Mouse (Mus musculus) left cerebral cortex, postnatal 14 days (tissue): ENCODE results near the gene Ddr1. TPM values are rescaled to one million over a fixed set of nuclear protein-coding genes. Genes with fewer than 3 reads are reported as not detected.

Experiments used
- DNase-seq, 2 experiments: peaks; one replicate each; pipeline ENCODE4 v3.0.0; 2021 to 2022; ENCODE audit warnings: low spot score in 2 of 2, mixed read lengths in 1 of 2
- intact Hi-C: fragments of 180-260 bp; cut with DNase I; formaldehyde crosslinking; loops from one replicate; pipeline ENCODE4 v1.15.1; 2025
- total RNA-seq, 2 experiments: library from RNA; stranded (reverse); gene quantifications; 2 replicates each; pipeline ENCODE4 v1.2.3; 2021

The Ddr1 gene
- total RNA-seq, 2 experiments from 2014 or later: 46.1 to 52.8 TPM

DNA sequence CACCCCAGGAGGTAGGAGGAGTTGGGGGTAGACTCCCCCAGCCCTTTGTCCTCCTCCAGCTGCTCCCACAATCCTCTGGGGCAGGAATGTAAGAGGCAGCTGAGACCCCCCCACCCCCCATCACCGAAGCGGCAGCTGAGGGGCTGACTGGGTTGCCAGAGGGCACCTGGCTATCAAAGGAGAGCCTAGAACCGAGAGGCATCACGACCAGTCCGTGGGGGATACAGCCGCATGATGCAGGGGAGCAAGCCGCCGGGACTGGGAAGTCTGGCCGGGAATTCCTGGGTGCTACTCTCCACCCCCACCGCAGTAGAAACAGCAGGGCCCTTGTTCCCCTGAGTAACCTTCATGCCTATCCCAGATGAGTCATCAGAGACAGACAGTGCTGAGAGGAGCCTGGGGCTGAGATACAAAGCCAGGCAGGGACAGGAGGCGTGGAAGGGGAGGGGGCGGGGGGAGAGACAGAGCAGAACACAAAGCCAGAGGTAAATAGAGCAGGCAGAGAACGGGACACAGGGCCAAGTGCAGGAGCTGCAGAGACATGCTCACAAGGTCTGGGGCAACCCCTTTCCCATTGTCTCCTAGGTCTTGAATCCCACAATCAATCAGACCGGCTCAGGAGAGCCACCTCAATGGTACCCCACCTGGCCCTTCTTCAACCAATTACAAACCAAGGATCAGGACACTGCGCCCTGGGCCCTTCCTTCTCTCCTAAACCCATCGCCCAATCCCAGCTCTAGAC, 6.5 kb downstream of the Ddr1 start:
- intact Hi-C loops: loop anchor here (5.0 kb wide), 1 partner anchor 39 kb away; no protein-coding TSS in a partner anchor
- DNase-seq: peak; percentile 42 to 78

DNA sequence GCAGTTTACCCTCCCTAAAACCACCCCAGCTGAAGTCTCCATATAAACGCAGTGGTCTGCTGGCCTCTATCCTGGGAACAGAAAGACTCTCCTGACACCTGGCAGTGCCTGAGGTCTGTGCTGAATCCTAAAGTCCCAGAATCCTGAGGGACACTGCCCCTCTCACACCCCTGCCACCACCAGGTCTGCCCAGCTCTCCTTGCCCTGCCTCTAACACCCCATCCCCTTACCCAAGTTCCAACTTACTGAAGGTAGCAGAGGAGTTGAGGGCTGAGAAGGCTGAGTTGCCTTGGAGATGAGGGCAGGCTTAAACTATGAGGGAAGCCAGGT, 7.0 kb downstream of the Ddr1 start:
- intact Hi-C loops: loop anchor here (5.0 kb wide), 1 partner anchor 40 kb away; no protein-coding TSS in a partner anchor
- no peak for DNase-seq

DNA sequence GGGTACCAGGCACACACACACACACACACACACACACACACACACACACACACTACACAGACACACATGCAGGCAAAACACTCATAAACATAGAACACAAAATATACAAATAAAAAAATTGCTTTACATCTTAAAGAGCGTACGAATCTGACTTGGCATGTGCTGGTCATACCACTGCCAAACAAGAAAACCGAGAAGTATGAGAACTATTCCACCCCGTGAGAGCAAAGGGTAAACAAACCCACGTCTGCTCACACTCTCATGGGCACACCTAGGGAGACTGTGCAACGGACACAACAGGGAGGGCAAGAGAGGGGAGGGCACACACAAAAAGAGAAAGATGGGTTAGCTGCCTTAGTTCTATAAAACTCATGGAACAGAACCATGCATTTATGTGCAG, 7.7 kb downstream of the Ddr1 start:
- intact Hi-C loops: loop anchor here (5.0 kb wide), 1 partner anchor 41 kb away; no protein-coding TSS in a partner anchor
- DNase-seq: no peak

DNA sequence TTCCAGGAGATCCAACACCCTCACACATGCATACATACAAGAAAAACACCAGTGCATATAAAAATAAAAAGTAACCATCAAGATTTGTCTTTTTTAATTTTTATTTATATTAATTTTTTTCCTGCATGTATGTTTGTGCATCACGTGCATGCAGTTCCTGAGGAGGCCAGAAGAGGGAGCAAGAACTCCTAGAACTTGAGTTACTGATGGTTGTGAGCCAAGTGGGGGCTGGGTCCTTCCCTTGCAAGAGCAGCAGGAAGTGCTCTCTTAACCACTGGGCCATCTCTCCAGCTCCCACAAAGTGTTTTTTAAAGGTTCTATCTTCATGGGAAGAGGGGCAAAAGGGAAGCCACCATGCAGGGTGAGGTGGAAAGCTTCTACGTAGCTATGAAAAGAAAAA, 9.1 kb downstream of the Ddr1 start:
- DNase-seq: peak in 1 of 2 experiments; percentile 85
- intact Hi-C loops: loop anchor here (5.0 kb wide), 1 partner anchor 42 kb away; no protein-coding TSS in a partner anchor

DNA sequence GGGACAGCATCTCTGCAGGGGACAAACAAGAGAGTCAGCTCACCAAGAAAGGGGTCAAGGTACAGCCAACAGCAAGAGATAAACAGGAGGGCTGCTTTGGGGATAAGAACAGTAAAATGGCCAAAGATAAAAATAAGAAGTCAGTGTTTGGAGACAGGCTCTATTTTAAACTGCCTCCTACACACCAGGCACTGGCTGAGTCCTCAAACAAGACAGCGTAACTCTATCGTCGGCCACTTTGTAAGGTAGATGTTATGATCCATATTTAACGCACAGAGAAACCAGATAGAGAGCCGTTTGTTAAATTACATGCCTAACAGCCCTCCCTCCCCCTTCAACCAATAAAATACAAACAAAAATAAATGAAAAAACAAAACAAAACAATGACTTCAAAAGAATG, 10.5 kb downstream of the Ddr1 start:
- intact Hi-C loops: no loop called here
- no peak for DNase-seq

DNA sequence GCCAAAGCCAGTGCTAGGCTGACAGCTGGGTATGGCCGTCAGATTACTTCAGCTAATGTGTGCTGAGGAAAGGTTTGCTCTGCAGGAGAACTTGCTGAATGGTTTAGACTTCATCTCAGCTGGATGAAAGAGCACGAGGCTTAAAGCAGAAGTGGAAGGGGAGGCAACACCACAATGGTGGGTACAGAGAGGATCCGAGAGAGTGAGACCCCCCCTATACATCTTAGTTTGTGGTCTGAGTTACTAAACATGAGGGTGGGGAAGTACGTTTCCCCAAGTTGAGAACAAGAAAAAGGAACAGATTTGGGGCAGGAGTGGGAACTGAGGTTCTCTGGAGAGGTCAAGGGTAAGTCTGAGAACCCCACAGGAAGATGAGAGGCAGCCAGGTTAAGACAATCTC, 12.1 kb downstream of the Ddr1 start:
- no peak for DNase-seq
- intact Hi-C loops: no loop called here

DNA sequence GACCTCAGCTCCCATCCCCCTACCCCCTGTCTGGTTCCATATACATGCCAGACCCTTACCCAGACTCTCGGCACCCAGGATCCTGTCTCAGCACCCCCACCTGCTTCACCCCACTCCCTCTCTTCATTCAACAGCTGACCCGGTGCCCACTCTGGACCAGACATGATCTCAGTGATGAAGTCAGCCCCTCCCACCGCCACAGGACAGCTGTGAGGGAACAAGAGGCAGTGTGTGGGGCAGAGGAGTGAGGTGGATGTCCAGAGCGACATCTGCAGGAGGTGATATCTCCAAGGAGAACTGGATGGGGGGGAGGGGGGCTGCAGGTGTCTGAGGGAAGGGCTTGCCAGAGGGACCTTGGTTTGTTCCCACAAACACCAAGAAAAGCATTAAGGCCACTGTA, 12.6 kb downstream of the Ddr1 start:
- intact Hi-C loops: no loop called here

DNA sequence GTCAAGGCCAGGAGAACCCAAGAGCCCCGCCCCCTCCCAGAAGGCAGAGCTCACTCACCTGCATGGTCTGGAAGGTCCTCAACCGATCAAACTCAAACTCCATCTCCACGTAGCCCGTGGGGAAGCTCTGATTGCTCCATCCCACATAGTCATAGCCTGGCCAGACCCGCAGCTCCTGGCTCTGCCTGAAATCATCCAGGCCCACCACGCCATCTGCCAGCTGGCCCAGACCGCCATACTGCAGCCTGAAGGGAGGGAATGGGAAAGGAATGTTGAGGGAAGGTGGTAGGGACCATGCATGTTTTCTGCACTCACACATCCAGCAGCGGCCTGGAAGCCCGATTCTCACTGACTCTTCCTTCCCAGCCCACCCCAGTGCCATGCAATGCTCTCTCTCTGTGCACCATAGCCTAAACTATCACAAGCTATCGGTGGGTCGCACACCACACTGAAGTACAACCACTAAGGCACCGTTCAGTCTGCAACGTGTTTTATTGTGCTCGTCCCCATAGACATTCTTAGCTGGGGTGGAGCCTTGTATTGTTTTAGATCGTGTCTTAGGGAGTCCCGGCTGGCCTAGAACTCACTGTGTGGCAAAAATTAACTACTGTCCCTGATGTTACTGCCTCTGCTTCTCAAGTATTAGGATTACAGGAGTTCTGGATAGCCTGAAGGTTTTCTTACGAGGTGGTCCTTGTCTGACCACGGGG, 14.3 kb downstream of the Ddr1 start:
- no peak for DNase-seq
- intact Hi-C loops: no loop called here

More for the DNA sequence above, 12.6 kb downstream of the Ddr1 start:
- DNase-seq: no peak

DNA sequence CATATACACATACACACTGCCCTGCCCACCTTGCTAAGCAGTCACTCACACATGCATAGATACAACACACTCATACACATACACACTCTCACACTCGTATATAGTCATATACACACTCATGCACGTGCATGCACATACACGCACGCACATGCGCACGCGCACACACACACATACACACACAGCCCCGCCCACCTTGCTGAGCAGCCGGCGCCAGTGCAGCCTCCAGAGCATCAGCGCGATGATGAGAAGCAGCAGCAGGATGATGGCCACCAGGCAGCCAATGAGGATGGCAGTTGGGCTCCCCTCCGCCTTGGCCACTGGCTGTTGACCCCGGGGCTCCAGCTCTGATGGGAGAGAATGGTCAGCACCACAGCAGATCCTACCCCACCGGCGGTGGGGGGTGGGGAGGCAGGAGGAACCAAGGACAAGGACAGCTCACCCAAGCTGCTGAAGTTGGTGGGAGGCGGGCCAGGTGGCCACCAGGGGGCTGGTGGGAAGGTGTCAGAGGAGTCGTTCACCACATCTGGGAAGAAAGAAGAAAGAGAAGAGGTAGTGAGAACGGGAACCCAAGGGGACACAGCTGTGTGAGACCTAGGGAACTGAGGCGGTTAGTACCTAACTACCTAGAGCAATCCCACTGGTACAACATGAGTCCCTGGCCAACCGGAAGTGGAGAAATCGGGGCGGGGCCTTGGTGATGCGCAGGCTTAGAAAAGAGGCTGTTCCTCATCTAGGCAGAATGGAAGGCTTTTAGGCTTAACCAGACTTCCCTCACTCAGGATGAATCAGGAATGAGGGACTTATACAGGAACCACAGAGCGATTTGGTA, 15.9 kb downstream of the Ddr1 start:
- intact Hi-C loops: no loop called here
- no peak for DNase-seq

DNA sequence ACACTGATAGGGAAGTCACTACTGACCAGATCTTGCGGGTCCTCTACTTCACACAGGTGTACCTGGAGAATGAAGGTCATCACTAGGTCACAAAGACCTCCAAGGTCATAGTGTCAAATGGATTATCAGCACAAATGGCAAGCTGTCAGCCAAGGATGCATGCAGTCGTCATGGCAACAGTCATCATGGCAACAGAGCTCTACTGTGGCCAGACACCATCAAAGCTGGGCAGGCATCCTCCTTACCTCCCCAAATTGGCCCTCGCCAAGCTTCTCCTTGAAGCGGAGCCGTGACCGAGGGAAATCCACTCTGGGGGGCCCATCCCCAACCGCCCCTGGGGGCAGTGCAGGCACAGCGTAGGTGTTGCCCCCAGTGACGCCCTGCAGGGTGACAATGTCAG, 19.4 kb downstream of the Ddr1 start:
- intact Hi-C loops: no loop called here
- DNase-seq: no peak

DNA sequence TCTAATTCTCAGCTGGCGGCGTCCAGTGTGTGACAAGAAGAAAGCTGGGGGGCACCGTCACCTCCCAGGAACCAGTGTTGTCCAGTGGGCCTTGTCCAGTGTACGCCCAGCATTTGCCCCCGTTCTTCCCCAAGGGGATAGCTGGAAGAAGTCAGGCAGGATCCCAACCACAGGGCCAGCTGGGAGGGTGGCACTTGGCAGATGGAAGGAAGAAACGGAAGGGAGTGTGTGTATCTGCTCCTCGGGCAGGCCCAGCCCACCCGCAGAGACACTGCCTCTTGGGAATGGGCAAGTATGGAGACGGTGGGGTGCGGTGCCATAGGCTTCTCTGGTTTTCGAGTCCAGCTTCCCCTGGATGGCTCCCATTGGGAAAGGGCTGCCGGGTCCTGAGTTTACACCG, 22.4 kb downstream of the Ddr1 start:
- DNase-seq: no peak
- intact Hi-C loops: no loop called here

DNA sequence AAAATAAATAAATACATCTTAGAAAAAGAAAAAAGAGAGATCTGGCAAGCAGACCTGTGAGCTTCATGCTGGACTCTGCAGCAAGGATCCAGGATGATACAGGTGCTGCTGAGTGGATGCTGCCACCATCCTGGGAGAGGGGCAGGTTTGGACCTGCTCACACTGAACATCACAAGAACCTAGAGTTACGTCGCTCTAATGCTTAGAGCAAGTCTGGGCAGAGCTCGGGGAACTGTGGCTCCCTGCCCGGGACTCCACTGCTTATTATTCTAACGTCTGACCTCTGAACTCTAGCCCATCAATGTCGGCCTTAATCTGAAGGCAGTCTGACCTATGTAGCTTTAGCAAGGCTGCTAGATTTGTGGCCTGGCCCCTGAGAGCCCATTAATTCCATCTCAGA, 23.8 kb downstream of the Ddr1 start:
- DNase-seq: no peak
- intact Hi-C loops: no loop called here

DNA sequence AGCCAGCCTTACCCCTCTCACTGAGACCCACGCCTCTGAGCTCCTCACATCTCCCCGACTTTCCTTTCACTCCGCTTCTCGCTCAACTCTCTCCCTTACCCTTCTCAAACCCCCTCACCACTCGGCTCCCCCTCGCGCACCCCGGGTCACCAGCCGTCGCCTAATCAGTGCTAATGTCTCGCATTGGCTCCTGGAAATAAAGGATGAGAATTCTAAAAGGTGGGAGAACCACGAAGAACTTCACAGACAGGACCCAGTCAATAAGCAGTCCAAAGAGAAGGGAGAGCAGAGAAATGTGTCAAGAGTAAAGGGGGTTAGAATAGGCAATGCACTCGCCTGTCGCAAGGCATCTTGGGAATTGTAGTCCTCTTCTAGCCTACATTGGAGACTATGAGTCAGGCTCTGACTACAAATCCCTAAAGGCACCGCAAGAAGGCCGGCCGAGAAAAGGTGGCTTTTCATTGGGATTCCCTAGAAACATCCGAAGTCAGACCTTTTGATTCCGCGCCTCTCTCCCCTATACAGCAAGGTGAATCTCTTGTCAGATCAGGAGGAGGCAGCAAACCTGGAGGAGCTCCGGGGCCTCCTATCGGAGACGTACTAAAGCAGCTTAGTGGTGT, 30.9 kb downstream of the Ddr1 start, which contains the start of gene Gtf2h4:
Gene Gtf2h4, minus strand, starts transcription at position 324 of the 620 bp plus-strand sequence.
- intact Hi-C loops: no loop called here

DNA sequence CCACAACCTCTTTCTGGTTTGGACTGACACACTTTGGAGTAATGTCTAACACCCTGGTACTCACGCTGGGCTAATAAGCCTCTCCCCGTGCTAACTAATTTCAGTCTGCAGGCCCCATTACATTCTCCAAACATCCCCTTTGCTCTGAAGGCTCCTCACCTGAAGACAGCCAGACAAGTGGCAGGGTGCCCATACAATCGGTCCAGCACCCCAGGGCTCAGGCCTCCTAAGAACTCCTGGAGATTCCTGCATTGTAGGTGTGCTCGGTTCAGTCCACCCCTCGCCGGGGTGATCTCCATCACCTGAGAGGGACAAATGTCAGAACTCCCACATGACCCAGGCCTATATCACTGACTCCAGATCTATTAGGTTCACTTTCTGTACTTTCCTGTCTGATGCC, 31.9 kb downstream of the Ddr1 start:
- intact Hi-C loops: no loop called here
- DNase-seq: no peak

More for the DNA sequence above, 30.9 kb downstream of the Ddr1 start, which contains the start of gene Gtf2h4:
- peak; percentile 93 to 97 for DNase-seq

DNA sequence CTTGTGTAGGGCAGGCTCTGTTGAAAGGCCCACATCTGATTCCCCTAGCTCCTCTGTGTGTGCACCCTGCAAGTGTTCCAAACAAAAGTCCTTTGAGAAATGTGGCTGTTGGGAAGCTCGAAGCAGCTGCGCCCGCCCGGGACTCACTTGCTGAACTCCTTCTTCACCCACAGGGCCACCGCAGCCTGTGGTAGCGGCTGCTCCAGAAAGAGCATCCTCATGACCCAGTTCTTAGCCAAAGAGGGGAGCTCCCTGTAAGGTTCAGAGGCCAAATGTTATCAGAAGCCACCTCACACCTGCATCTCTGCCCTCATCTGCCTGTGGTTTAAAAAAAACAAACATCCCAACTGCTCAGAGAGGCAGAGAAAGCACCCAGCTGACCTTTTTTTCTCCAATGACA, 32.6 kb downstream of the Ddr1 start:
- DNase-seq: no peak

DNA sequence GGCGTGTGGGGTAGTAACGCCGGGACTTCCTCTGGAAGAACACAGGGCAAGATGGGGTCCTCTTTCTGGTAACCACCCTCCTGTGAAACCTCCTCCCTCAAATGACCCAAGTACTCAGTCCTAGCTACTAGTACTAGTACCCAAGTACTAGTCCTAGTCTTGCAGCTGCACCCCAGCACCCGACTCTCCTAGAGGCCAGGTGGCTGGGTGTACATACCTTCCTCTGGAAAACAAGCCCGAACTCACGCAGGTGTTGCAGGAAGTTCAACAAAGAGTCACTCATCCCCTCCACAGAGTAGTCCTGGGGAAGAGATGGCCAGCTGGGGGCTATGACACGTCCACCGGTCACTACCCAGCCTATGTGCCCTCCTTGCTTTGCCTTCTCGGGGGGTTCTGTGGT, 34.7 kb downstream of the Ddr1 start:
- intact Hi-C loops: no loop called here
- no peak for DNase-seq

More for the DNA sequence above, 32.6 kb downstream of the Ddr1 start:
- intact Hi-C loops: no loop called here

DNA sequence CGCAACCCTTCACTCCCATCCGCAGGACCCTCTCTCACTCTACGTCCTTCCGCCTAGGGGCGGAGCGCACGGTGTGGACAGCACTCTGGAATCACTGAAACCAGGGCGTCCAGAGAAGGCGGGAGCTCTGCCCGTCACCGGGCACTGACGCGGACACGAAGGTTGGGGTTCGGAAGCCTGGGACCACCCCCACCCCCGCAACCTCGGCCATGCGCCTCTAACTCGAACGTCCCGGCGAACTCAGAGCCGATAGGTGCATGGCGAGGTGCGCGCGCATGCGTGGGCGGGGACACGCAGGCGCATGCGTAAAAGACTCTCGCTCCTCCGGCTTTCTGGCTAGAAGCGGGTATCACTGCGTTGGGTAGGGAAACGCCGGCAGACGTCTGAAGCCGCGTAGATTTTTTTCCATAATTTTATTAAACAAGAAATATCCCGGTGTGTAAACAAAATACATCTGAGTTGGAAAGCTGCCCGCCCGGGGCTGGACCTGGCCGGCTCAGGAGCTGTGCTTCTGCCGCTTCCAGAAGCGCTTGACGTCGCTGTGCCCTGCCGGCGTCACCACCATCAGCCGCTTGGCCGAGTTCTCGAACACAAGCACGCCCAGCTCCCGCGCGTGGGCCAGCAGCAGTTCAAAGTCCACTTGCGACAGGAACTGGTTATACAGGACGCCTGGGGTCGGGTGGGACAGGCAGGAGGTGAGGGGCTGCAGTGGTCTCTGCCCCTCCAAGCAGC, 36.9 kb downstream of the Ddr1 start, which contains the start of gene Vars2:
Gene Vars2, minus strand, starts transcription at position 259 of the 732 bp plus-strand sequence.
- intact Hi-C loops: loop anchor here (2.0 kb wide), 1 partner anchor 77 kb away; no protein-coding TSS in a partner anchor
- DNase-seq: peak; percentile 98 to 99

DNA sequence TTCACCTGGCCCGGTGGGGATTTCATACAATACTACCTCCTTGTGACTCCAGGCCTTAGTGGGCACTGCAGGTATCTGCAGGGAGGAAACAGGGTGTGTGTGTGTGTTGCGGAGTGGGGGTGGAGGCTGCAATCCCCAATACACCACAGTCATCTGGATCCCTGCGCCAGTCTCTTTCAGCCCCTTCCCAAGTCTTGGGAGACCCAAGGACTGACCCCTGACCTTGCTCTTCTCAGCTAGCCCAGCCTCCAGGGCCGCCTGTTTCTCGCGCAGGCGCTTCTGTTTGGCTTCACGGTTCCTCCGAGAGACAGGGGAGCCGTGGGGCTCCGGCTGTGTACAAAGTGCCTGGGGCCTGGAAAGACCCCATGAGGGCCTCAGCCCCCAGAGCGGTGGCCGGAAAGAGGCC, 37.6 kb downstream of the Ddr1 start:
- peak in 1 of 2 experiments; percentile 41 for DNase-seq
- intact Hi-C loops: loop anchor here (2.0 kb wide), 1 partner anchor 76 kb away; no protein-coding TSS in a partner anchor
